Mouse (Mus musculus) CH12.LX (cell line): ENCODE measurements around the gene Wnt5b. TPM values are rescaled to one million over a fixed set of nuclear protein-coding genes. Genes with fewer than 3 reads are reported as not detected.

ENCODE experiments used
- DNase-seq: peaks from one replicate; pipeline ENCODE4 v3.0.0-alpha.2; 2013; ENCODE audit errors: extremely low read depth
- H3K27ac ChIP-seq: 2 replicates; pipeline ENCODE4 v1.5.1; 2012; ENCODE audit warnings: low read depth, mild to moderate bottlenecking, control low read depth, moderate library complexity; ENCODE audit not compliant: insufficient read depth
- H3K27me3 ChIP-seq: replicated peaks from 2 replicates; pipeline ENCODE3; 2012; ENCODE audit warnings: inconsistent platforms
- H3K36me3 ChIP-seq, 2 experiments: replicated peaks in 1 of 2; 2 replicates each; pipeline versions ENCODE3 to v1.6.1; 2012; ENCODE audit warnings: inconsistent platforms in 1 of 2, low read length in 1 of 2, mild to moderate bottlenecking in 1 of 2, mixed read lengths in 1 of 2, moderate library complexity in 1 of 2; ENCODE audit not compliant: control insufficient read depth in 1 of 2, insufficient read depth in 1 of 2
- H3K4me1 ChIP-seq, 2 experiments: 2 replicates each; pipeline ENCODE4 v1.6.1; 2012; ENCODE audit warnings: inconsistent platforms in 1 of 2, moderate library complexity in 1 of 2; ENCODE audit not compliant: insufficient read depth in 2 of 2, control insufficient read depth in 1 of 2
- H3K4me2 ChIP-seq: 2 replicates; pipeline ENCODE4 v1.6.1; 2012; ENCODE audit warnings: low read depth, mild to moderate bottlenecking, control low read depth; ENCODE audit not compliant: poor library complexity, insufficient read depth, severe bottlenecking
- H3K4me3 ChIP-seq, 3 experiments: fragments of 150-350 bp in 1 of 3; sonication (generic) in 1 of 3; replicated peaks in 1 of 3; 2 replicates each; pipeline versions ENCODE3 to v1.5.1; 2011 to 2012; ENCODE audit warnings: low read depth in 2 of 3, low read length in 2 of 3, mild to moderate bottlenecking in 2 of 3, moderate library complexity in 2 of 3, control low read depth in 1 of 3, improper control_type of control experiment in 1 of 3, inconsistent platforms in 1 of 3, mixed read lengths in 1 of 3; ENCODE audit not compliant: poor library complexity in 1 of 3
- H3K79me2 ChIP-seq: replicated peaks from 2 replicates; pipeline ENCODE4 v1.6.1; 2012; ENCODE audit warnings: mild to moderate bottlenecking, moderate library complexity; ENCODE audit not compliant: control insufficient read depth, poor library complexity, insufficient read depth, severe bottlenecking; ENCODE audit errors: extremely low read depth
- H3K9ac ChIP-seq: 2 replicates; pipeline ENCODE4 v1.6.1; 2012; ENCODE audit warnings: low read depth, mild to moderate bottlenecking, control low read depth, moderate library complexity; ENCODE audit not compliant: insufficient read depth
- H3K9me3 ChIP-seq: replicated peaks from 2 replicates; pipeline ENCODE3; 2012; ENCODE audit warnings: low read length, inconsistent platforms, mixed read lengths
- BHLHE40 ChIP-seq: IDR thresholded peaks from 2 replicates; pipeline ENCODE4 v1.6.1; 2011; ENCODE audit warnings: mild to moderate bottlenecking, low read depth, low read length, improper control_type of control experiment
- CHD2 ChIP-seq: IDR thresholded peaks from 2 replicates; pipeline ENCODE4 v1.6.1; 2011; ENCODE audit warnings: low read length, improper control_type of control experiment
- CTCF ChIP-seq, 2 experiments: IDR thresholded peaks in 1 of 2; conservative IDR thresholded peaks in 1 of 2; 2 replicates each; pipeline ENCODE4 v1.5.1; 2011 to 2012; ENCODE audit warnings: low read depth in 2 of 2, low read length in 2 of 2, improper control_type of control experiment in 1 of 2, inconsistent platforms in 1 of 2, mild to moderate bottlenecking in 1 of 2, moderate library complexity in 1 of 2
- E2F4 ChIP-seq: IDR thresholded peaks from 2 replicates; pipeline ENCODE4 v1.6.1; 2011; ENCODE audit warnings: low read depth, low read length, improper control_type of control experiment; ENCODE audit not compliant: insufficient replicate concordance
- ETS1 ChIP-seq: conservative IDR thresholded peaks from 2 replicates; pipeline ENCODE4 v1.6.1; 2012; ENCODE audit warnings: low read depth, mild to moderate bottlenecking, inconsistent platforms, low read length, improper control_type of control experiment, moderate library complexity
- IRF4 ChIP-seq: IDR thresholded peaks from 2 replicates; pipeline ENCODE4 v1.6.1; 2014; ENCODE audit warnings: low read depth, mild to moderate bottlenecking, inconsistent platforms, low read length, improper control_type of control experiment
- JUND ChIP-seq: conservative IDR thresholded peaks from 2 replicates; pipeline ENCODE4 v1.6.1; 2011; ENCODE audit warnings: low read depth, low read length, improper control_type of control experiment
- KAT2A ChIP-seq: IDR thresholded peaks from 2 replicates; pipeline ENCODE4 v1.6.1; 2012; ENCODE audit warnings: low read length, improper control_type of control experiment, inconsistent platforms; ENCODE audit not compliant: insufficient replicate concordance
- MAX ChIP-seq: IDR thresholded peaks from 2 replicates; pipeline ENCODE4 v1.6.1; 2011; ENCODE audit warnings: low read length, improper control_type of control experiment
- MAZ ChIP-seq: IDR thresholded peaks from 2 replicates; pipeline ENCODE4 v1.6.1; 2012; ENCODE audit warnings: low read depth, mild to moderate bottlenecking, inconsistent platforms, low read length, improper control_type of control experiment, moderate library complexity
- MYC ChIP-seq: IDR thresholded peaks from 2 replicates; pipeline ENCODE4 v1.6.1; 2011; ENCODE audit warnings: low read depth, mild to moderate bottlenecking, improper control_type of control experiment, low read length
- NELFE ChIP-seq: IDR thresholded peaks from 2 replicates; pipeline ENCODE4 v1.6.1; 2011; ENCODE audit warnings: low read depth, low read length, improper control_type of control experiment
- PAX5 ChIP-seq: IDR thresholded peaks from 2 replicates; pipeline ENCODE4 v1.6.1; 2012; ENCODE audit warnings: low read length, inconsistent platforms, mixed read lengths
- POLR2AphosphoS2 ChIP-seq: IDR thresholded peaks from 2 replicates; pipeline ENCODE4 v1.6.1; 2011; ENCODE audit warnings: low read depth, low read length, improper control_type of control experiment
- RAD21 ChIP-seq: IDR thresholded peaks from 2 replicates; pipeline ENCODE4 v1.6.1; 2011; ENCODE audit warnings: low read depth, mild to moderate bottlenecking, low read length, improper control_type of control experiment, moderate library complexity
- RCOR1 ChIP-seq: conservative IDR thresholded peaks from 2 replicates; pipeline ENCODE4 v1.6.1; 2012; ENCODE audit warnings: low read depth, mild to moderate bottlenecking, inconsistent platforms, low read length, improper control_type of control experiment
- SMC3 ChIP-seq: IDR thresholded peaks from 2 replicates; pipeline ENCODE4 v1.6.1; 2011; ENCODE audit warnings: low read depth, low read length, improper control_type of control experiment
- TBP ChIP-seq: conservative IDR thresholded peaks from 2 replicates; pipeline ENCODE4 v1.6.1; 2011; ENCODE audit warnings: low read depth, low read length, improper control_type of control experiment
- TCF12 ChIP-seq: IDR thresholded peaks from 2 replicates; pipeline ENCODE4 v1.6.1; 2014; ENCODE audit warnings: low read depth, mild to moderate bottlenecking, inconsistent platforms, low read length, improper control_type of control experiment
- USF1 ChIP-seq: IDR thresholded peaks from 2 replicates; pipeline ENCODE4 v1.6.1; 2014; ENCODE audit warnings: low read depth, mild to moderate bottlenecking, inconsistent platforms, low read length, improper control_type of control experiment
- USF2 ChIP-seq: conservative IDR thresholded peaks from 2 replicates; pipeline ENCODE4 v1.6.1; 2011; ENCODE audit warnings: low read depth, low read length, improper control_type of control experiment
- ZMIZ1 ChIP-seq: IDR thresholded peaks from 2 replicates; pipeline ENCODE4 v1.6.1; 2012; ENCODE audit warnings: low read depth, mild to moderate bottlenecking, inconsistent platforms, low read length, improper control_type of control experiment
- ZNF384 ChIP-seq: IDR thresholded peaks from 2 replicates; pipeline ENCODE4 v1.6.1; 2012; ENCODE audit warnings: low read depth, low read length, improper control_type of control experiment, inconsistent platforms
- dilution Hi-C: fragments of 300-500 bp; cut with MboI; formaldehyde crosslinking; loops from 2 replicates; pipeline ENCODE4 v1.14.3; 2020; ENCODE audit warnings: low sequenced_read_pairs; ENCODE audit not compliant: extremely low pct_unique_long_range_greater_than_20kb, extremely low pct_ligation_motif_present
- in situ Hi-C: fragments of 300-500 bp; cut with MboI; formaldehyde crosslinking; loops from 3 replicates; pipeline ENCODE4 v1.14.3; 2019; ENCODE audit warnings: low sequenced_read_pairs, low pct_ligation_motif_present, low pct_unique_long_range_greater_than_20kb, mixed read lengths
- polyA plus RNA-seq: library from polyadenylated mRNA; unstranded; fragments of >175 nt; gene quantifications from 2 replicates; pipeline ENCODE4 v1.2.1, GENCODE M21; 2012; ENCODE audit warnings: low read depth; ENCODE audit not compliant: insufficient read length
- total RNA-seq, 2 experiments: library from RNA; depleted of rRNA; stranded (reverse); fragments of 300-350 nt in 1 of 2; fragments of >200 nt in 1 of 2; gene quantifications; 2 replicates each; pipeline ENCODE4 v1.2.3; 2012 to 2014

Gene Wnt5b
- total and polyA plus RNA-seq, 3 experiments = 1.2 to 2.0 (median 1.5) TPM

DNA sequence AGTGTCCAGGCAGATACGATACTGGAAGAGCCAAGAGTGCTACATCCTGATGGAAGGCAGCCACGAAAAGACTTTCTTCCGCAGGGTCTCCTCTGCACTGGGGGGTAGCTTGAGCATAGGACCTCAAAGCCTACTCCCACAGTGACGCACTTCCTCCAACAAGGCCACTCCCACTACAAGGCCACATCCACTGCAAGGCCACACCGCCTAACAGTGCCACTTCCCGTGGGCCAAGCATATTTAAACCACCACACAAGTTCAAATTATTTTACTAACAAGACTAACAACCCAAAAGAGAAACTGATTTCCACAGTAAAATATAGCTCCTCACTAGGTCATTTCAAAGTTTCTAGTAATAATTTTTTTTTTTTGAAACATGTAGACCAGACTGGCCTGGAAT is 35.9 kb downstream of the Wnt5b start:
- Histone ChIP-seq H3K79me2 (no peaks in the 10 kb centered on the region), H3K36me3 (no peaks in the 10 kb centered on the region), H3K4me2 (no peak overlapping the region), H3K27ac (no peak overlapping the region), H3K4me3 (no peak overlapping the region), H3K9ac (no peak overlapping the region), H3K4me1 (peaks cover 0 to 12% of the 10 kb centered on the region in 2 experiments; a peak in 1 of 4 replicates), H3K9me3 (no peaks in the 10 kb centered on the region), H3K27me3 (no peaks in the 10 kb centered on the region)
- dilution Hi-C loops = no loop called here
- no peak for TF ChIP-seq RAD21
- no peak for TF ChIP-seq TBP
- TF ChIP-seq E2F4 = no peak
- no peak for TF ChIP-seq MYC
- no peak for TF ChIP-seq NELFE
- no peak for TF ChIP-seq PAX5
- TF ChIP-seq KAT2A = no peak
- no peak for TF ChIP-seq ZNF384
- no peak for DNase-seq
- in situ Hi-C loops = no loop called here

DNA sequence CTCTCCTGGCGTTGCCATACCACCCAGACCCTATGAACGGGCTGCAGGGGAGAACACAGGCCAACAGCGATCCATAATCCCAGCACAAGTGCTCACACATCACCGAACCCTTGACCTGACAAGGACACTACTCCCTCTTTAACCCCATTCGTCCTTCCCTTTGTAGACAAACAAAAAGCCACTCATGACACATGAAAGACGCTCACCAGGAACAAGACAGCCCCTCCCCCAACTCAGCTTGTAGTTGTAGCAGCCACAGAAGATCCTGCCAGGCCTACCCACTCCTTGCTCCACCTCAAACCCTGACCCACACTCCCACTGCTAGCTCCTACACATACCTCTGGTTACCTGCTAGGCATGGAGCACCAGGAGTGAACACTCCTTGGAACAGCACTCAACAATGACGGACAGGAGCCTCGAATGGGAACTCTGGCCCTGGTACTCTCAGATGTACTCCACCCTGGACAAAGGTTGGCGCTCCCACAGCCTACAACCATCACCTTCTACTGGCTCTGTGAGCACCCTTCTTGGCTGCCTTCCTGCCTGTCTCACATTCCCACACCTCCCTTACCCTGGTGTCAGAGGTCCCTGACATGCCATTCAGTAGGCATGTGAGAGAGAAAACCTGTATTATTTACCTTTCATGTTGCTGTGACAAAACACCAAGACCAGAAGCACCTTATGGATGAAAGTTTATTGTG is 38.5 kb downstream of the Wnt5b start:
- in situ Hi-C loops (no loop called here), dilution Hi-C loops (no loop called here)
- Histone ChIP-seq H3K4me3 (no peak overlapping the region), H3K9me3 (no peaks in the 10 kb centered on the region), H3K27me3 (no peaks in the 10 kb centered on the region), H3K36me3 (no peaks in the 10 kb centered on the region), H3K9ac (no peak overlapping the region), H3K4me1 (peaks cover 0 to 12% of the 10 kb centered on the region in 2 experiments; a peak in 1 of 4 replicates), H3K79me2 (no peaks in the 10 kb centered on the region), H3K27ac (no peak overlapping the region), H3K4me2 (no peak overlapping the region)
- DNase-seq = no peak
- no peak for TF ChIP-seq BHLHE40
- no peak for TF ChIP-seq JUND
- TF ChIP-seq USF2 = no peak
- TF ChIP-seq RCOR1 = no peak

DNA sequence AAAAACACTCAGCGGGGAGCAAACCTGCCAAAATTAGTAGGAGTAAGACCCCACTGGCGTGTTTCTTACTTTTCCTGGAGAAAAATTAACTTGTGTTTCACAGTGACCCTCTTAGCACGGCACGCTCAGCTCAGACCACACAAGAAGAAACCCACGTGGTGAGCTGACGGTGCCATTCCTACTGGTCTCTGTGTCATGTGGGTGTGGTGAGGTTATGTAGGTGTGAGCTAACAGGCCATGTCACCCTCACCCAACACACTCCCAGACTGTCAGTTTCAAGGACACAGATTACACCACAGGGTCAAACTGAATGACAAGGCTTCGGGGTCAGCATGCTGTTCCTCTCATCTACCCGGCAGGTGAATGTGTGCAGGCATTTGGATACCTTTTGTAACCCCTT is 39.4 kb downstream of the Wnt5b start:
- H3K4me2 ChIP-seq = no peak overlapping the region
- H3K9me3 ChIP-seq = no peaks in the 10 kb centered on the region
- TF ChIP-seq MAZ (no peak), CTCF (conservative IDR thresholded peaks at IDR 0.05 in 1 of 2, IDR thresholded peaks at IDR 0.05 in 1 of 2; ENCODE audit: low read depth in 2 of 2, low read length in 2 of 2) (no peak), SMC3 (no peak), RCOR1 (no peak), MAX (no peak), IRF4 (no peak), ETS1 (no peak), ZMIZ1 (no peak), POLR2AphosphoS2 (no peak), JUND (no peak), KAT2A (no peak), TCF12 (no peak), CHD2 (no peak), ZNF384 (no peak), BHLHE40 (no peak), USF1 (no peak), NELFE (no peak), RAD21 (no peak), PAX5 (no peak)
- no peak overlapping the region for H3K9ac ChIP-seq
- no peak for DNase-seq
- H3K4me1 ChIP-seq = peaks cover 0 to 12% of the 10 kb centered on the region in 2 experiments; a peak in 1 of 4 replicates
- no peaks in the 10 kb centered on the region for H3K36me3 ChIP-seq
- dilution Hi-C loops = no loop called here
- H3K27ac ChIP-seq = no peak overlapping the region
- H3K4me3 ChIP-seq = no peak overlapping the region
- H3K79me2 ChIP-seq = no peaks in the 10 kb centered on the region
- in situ Hi-C loops = no loop called here
- no peaks in the 10 kb centered on the region for H3K27me3 ChIP-seq
